Mouse (Mus musculus) embryonic fibroblast, embryonic 13.5 days (primary cell): ENCODE measurements at regions not wholly inside any gene's neighbourhood (a gene's known extent, or its start where the extent isn't known, plus 50 kb on each side); places are given as distances from the start of the nearest gene placed in this dataset.

Source experiments
- H3K27ac ChIP-seq: 2 replicates; pipeline ENCODE4 v1.5.1; 2012; ENCODE audit warnings: low read length, control low read depth, inconsistent platforms; ENCODE audit not compliant: insufficient read depth
- H3K4me1 ChIP-seq: 2 replicates; pipeline ENCODE4 v1.6.1; 2011; ENCODE audit warnings: low read length; ENCODE audit not compliant: control insufficient read depth, insufficient read depth
- H3K4me3 ChIP-seq: 2 replicates; pipeline ENCODE4 v1.5.1; 2011; ENCODE audit warnings: mild to moderate bottlenecking, control low read depth, low read length; ENCODE audit not compliant: insufficient read depth
- CTCF ChIP-seq: IDR thresholded peaks from 2 replicates; pipeline ENCODE4 v1.5.1; 2011; ENCODE audit warnings: mild to moderate bottlenecking, control low read depth, low read length, moderate library complexity, borderline replicate concordance; ENCODE audit not compliant: insufficient read depth
- POLR2A ChIP-seq: IDR thresholded peaks from 2 replicates; pipeline ENCODE4 v1.6.1; 2011; ENCODE audit warnings: low read depth, mild to moderate bottlenecking, control low read depth, low read length, moderate library complexity

DNA sequence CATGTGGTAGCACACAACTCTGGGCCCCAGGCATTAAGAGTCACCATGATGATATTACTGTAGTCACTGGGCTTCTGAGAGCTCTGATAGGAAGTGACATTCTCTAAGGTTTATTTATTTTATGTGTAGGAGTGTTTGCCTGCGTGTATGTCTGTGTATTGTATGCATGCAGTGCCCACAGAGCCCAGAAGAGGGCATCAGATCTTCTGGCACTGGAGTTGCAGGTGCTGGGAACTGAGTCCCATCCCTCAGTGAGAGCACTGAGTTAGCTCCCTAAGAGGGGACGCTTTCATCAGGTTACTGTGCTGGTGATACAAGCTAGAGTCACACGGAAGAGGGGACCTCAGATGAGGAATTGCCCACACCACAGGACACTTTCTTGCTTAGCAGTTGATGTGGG is 119.4 kb upstream of the Ccnd2 start:
- Histone ChIP-seq H3K27ac (no peak overlapping the region), H3K4me3 (no peak overlapping the region), H3K4me1 (no peaks in the 10 kb centered on the region; the same call in 1 of the 2 replicates)
- TF ChIP-seq POLR2A (no peak), CTCF (no peak)

DNA sequence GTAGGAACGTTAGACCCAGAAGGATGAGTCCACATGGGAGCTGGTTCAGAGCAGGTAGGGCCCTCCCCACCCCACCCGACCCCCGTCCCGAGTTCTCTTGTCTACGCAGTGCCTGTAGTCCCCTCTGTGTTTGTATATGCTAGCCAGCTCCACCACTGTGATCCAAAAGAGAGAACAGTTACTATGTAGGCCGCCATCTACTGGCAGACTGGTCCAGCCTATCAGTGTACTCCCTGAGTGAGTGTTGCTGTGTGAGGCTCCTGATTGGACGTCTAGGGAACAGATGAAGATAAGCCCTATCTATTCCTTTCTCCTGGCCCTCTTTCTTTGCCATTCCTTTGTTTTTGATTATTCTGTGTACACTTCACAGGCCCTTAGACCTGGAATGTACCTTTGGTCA is 120.6 kb upstream of the Ccnd2 start:
- no peak overlapping the region for H3K4me3 ChIP-seq
- TF ChIP-seq CTCF: no peak
- TF ChIP-seq POLR2A: no peak

DNA sequence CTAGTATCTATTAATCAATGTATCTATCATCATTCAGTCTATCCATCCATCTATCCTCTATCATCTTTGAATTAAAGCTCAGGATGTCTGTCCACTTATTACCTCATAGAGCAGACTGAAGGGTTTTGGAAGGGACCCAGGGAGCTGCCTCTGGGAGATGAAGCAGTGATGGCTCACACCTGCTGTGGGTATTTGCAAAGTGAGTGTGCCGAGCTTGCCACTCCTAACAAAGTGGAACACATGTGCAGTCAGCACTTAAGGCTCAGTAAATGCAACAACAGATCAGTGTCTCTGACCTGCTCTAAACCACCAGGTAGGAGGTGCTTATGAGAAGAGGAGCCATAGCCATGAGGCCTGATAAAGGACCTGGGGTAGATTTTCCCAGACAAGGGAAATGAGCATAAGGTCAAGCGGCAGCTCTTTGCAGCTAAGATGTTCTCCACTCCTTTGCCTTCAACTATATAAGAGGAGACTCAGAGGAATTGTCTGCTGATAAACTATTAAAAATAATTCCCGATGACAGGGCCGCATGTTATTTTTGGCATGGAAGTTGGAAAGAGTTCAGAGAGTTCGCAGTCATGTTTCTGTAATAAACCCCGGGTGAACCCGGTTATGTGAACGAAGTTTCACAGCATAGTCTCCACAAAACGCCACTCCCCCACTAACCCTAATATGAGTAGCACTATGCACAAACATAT is 122.9 kb upstream of the Ccnd2 start:
- TF ChIP-seq CTCF (no peak), POLR2A (no peak)
- Histone ChIP-seq H3K4me3 (no peak overlapping the region), H3K27ac (no peak overlapping the region), H3K4me1 (no peaks in the 10 kb centered on the region)

More for the DNA sequence above, 120.6 kb upstream of the Ccnd2 start:
- no peak overlapping the region for H3K27ac ChIP-seq
- no peaks in the 10 kb centered on the region; the same call in 1 of the 2 replicates for H3K4me1 ChIP-seq

DNA sequence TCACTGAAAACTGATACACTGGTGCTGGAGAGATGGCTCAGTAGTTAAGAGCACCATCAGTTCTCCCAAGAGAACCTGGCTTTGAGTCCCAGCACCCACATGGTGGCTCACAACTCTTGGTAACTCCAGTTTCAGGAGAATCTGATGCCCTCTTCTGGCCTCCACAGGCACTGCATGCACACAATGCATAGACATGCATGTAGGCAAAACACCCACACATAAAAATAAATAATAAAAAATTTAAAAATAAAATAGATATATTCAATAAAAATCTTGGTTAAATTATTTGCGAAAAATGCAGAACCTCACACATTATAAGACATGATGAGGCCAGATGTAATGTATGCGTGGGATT is 123.4 kb upstream of the Ccnd2 start:
- no peaks in the 10 kb centered on the region for H3K4me1 ChIP-seq
- no peak overlapping the region for H3K4me3 ChIP-seq
- H3K27ac ChIP-seq: no peak overlapping the region
- no peak for TF ChIP-seq POLR2A
- TF ChIP-seq CTCF: no peak

DNA sequence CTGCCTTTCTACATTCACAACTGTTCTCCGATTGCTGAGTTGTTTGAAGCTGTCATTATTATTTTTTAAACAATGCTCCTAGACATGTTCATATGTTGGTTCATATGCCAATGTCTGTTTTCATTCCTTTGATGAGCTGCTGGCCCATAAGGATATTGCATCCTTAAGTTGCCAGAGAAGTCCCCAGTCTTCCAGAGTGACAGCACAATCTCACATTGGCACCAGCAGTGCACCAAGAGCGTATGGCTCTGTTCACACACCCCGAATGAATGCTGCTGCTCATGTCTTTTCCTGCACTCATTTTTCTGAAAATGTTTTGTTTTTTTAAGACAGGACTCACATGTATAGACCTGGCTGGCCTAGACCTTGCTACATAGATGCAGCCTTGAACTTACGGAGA is 124.4 kb upstream of the Ccnd2 start:
- no peak for TF ChIP-seq CTCF
- TF ChIP-seq POLR2A: no peak
- Histone ChIP-seq H3K4me1 (no peaks in the 10 kb centered on the region), H3K27ac (no peak overlapping the region)

DNA sequence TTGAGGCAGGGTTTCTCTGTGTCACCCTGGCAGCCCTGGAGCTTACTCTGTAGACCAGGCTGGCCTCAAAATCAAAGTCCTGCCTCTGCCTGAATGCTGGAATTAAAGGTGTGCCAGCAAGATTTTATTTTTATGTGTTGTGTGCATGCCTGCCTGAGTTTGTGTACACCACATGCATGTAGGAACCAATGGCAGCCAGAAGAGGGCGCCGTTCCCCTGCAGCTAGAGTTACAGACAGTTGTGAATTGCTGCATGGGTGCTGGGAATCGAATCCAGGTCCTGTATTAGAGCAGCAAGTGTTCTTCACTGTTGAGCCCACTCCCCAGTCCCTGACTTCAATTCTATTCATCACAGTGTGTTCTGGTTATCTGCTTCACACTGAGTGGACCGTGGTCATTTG is 126.4 kb upstream of the Ccnd2 start:
- no peak; the same call in 1 of the 2 replicates for TF ChIP-seq CTCF
- TF ChIP-seq POLR2A: no peak
- Histone ChIP-seq H3K27ac (no peak overlapping the region), H3K4me3 (no peak overlapping the region), H3K4me1 (no peaks in the 10 kb centered on the region)

More for the DNA sequence above, 124.4 kb upstream of the Ccnd2 start:
- no peak overlapping the region for H3K4me3 ChIP-seq

DNA sequence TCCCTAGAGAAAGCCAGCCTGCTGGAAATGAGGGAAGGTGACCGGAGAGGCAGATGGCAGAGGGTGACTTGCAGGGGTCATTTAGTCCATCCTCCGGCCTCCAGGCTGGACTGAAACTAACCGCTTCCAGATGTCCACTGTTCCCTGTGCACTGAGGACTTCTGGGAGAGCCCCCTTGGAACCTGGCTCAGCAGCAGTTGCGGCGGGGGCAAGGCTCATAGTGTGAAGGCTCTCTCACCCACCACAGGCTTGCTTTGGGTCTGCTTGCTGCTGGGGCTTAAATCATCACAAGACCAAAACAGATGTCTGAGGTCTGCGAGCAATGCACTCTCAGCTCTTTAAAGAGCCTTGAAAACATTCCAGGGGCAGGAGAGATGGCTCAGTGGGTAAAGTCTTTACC is 132.2 kb upstream of the Ccnd2 start:
- Histone ChIP-seq H3K4me3 (no peak overlapping the region), H3K4me1 (peaks cover 13% of the 10 kb centered on the region), H3K27ac (no peak overlapping the region)
- no peak for TF ChIP-seq CTCF
- TF ChIP-seq POLR2A: no peak

DNA sequence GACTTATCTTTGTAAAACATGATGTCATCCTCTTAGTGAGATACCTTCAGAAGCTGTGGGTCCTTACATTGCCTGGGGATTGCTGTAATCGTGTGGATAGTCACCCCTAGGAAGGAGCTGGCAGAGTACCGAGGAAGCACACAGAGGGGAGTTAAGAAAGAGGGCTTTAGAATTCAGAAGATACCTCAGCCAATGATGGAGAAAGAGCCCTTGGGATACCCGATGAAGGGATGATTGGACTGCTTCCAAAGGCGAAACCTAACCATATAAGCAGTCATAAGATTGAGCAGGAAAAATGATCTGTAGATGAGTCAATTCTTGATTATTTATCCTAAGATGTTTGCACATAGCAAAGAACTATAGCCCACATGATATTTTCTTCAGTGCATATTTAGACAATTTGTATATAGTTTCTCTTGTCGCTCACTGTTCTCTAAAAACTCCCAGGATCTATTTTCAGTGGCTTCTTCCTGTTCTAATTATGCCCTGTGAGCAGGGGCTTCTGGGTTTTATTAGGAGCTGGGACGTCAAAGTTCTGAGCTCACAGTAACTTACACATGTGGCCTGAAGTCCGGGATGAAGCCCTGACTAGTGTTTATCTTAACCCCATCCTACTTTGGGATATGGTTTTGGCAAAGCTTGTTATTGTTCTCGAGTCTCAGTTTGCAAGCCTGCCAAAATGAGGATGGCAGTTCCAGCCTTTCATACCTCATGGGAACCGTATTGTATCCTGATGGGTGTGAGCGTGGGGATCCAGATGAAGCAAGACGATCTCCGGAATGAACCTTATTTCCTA is 134.9 kb upstream of the Ccnd2 start:
- TF ChIP-seq POLR2A (no peak), CTCF (no peak)
- Histone ChIP-seq H3K27ac (peak overlapping the region; percentile 71), H3K4me1 (peaks cover 13% of the 10 kb centered on the region), H3K4me3 (no peak overlapping the region)

DNA sequence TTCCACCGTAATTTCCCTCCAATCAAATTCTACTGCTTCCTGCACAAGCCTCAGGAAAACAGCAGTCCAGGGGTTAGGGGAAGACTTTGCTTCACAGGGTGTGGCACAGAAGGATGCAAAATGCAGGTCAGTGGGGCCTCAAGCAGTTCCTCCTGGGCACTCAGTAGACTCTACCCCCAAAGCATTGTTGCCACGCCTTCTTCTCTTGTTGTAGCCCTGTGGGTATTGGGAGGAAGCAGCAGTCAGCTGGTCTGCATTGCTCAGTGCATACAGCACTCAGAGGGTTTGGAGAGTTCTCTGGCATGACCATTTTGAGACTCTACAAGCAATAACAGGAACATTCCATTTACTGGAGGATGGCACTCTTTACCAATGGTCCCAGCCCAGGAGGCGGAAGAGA is 137.0 kb upstream of the Ccnd2 start:
- Histone ChIP-seq H3K27ac (no peak overlapping the region), H3K4me1 (peaks cover 13% of the 10 kb centered on the region), H3K4me3 (no peak overlapping the region)
- TF ChIP-seq POLR2A (no peak), CTCF (no peak)

DNA sequence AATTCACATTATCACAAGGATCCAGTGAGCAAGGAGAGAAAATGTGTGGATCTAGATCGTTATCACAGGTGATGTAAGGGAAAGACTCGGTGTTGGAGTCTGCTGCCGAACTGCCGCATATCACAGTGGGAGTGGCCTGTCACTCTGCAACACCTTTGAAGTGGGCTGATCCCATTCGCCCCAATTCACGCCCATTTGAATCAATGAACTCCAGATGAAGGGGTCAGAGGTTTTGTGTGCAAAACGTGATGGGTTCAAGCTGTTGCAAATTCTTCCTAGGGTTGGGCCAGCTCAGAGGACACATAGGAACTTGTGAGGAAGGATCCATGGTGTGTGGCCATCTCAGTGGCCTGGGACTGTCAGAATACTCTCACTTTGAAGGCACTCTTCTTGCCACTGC is 139.9 kb upstream of the Ccnd2 start:
- no peak overlapping the region for H3K4me3 ChIP-seq
- no peak for TF ChIP-seq POLR2A
- no peak for TF ChIP-seq CTCF
- H3K4me1 ChIP-seq: peaks cover 5% of the 10 kb centered on the region; the same call in 1 of the 2 replicates
- no peak overlapping the region for H3K27ac ChIP-seq

DNA sequence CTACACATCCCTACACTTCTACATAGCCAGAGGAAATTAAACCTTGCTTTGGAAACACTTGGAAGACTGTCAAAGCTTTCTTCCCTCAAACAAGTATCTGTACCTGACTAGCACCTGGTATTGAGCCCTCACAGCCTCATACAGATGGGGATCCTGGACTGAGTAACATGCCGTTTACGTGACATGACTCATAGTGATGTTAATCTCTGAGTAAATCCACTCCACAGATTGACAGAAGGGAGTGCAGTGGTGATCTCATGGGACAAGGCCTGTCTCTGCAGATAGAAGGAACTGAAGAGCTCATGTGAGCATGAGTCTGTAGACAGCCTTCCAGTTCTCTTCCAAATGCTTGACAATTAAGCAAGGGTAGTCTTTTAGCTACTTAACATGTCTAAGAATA is 141.8 kb upstream of the Ccnd2 start:
- TF ChIP-seq POLR2A (no peak), CTCF (no peak)
- no peak overlapping the region for H3K4me3 ChIP-seq
- no peaks in the 10 kb centered on the region for H3K4me1 ChIP-seq
- no peak overlapping the region for H3K27ac ChIP-seq
